Mouse (Mus musculus): ENCODE measurements at regions not wholly inside any gene's neighbourhood (a gene's known extent, or its start where the extent isn't known, plus 50 kb on each side); places are given as distances from the start of the nearest gene placed in this dataset.
A peak's percentile ranks its signal among the peaks of the same experiment; 100 is the strongest.

DNA sequence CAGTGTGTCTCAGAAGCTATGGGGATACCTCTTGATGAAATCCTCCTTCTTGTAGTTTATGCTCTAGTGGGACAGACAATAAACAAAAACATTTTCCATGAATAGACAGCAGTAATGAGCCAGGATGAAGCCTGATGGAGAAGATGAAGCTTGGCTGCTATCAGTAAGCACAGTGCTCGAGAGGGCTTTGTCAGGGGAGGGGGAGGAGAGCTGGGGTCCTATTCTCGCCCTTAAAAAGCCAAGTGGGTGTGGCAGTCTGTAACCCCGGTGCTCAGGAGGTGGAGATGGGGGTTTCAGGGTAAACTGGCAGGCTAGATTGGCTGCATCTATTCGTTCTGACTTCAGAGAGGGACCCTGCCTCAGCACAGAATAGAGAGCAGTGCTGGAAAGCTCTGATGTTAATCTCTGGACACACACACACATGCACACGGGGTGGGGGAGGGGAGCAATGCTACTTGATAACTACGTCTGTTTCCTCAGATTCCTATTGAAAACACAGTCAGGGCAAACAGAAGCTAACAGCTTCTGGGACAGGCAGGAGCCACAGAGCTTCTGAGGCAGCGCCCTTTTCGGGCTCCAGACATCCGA lies 118.4 kb downstream of the Nufip1 start:
- Histone ChIP-seq H3K36me3 (replicated peaks; ENCODE audit: control insufficient read depth, insufficient read depth, low read depth, low read length) (no peaks in the 10 kb centered on the region), H3K4me3 (ENCODE audit: low read depth, low read length) (no peak overlapping the region), H3K9me3 (replicated peaks; ENCODE audit: control insufficient read depth, low read length) (no peaks in the 10 kb centered on the region), H3K27me3 (ENCODE audit: control insufficient read depth, insufficient read depth, low read length) (no peaks in the 10 kb centered on the region), H3K27ac (replicated peaks; ENCODE audit: low read depth, low read length) (no peak overlapping the region), H3K4me1 (ENCODE audit: control insufficient read depth, insufficient read depth, low read length) (no peaks in the 10 kb centered on the region; the same call in 1 of the 2 replicates), H3K4me2 (ENCODE audit: low read depth, low read length) (no peak overlapping the region), H3K9ac (replicated peaks; ENCODE audit: low read length) (no peak overlapping the region)
- ATAC-seq (replicated peaks; ENCODE audit: insufficient number of reproducible peaks, low FRiP score, low TSS enrichment, low read depth) (no peak), DNase-seq (ENCODE audit: low spot score) (peak; percentile 35)
- 59% methylated on average over 9 of the region's 9 CpGs for WGBS

DNA sequence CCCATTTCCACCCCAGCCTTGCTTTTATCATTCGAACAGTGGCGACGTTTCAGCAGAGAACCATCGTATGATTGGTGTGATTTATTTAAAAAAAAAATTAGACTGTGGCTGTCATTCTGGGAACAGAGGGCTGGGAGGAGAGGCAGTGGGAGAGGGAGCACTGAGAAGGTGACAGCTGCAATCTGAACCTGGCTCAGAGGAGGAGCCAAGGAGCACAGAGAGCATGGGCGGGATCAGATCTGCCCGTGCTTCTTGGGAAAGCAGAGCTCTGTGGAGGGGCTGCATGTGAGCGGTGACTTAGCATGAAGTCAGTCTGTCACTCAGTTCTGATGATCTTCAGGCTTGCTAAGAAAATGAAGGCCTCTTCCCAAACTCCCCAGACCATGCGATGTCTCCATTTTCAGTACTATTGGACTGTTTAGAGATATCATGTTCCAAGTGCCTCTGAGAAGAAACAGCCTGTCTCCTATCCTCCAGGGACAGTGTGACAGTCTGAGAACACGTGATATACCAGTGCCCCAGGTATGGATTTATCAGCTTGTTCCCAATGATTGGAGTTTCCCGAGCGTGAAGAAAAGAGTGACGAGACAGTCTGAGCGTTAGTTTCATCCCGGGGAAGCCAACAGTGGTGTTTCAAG lies 129.3 kb downstream of the Nufip1 start:
- no peaks in the 10 kb centered on the region; the same call in 1 of the 2 replicates for H3K4me1 ChIP-seq (ENCODE audit: control insufficient read depth, insufficient read depth, low read length)
- ATAC-seq (replicated peaks; ENCODE audit: insufficient number of reproducible peaks, low FRiP score, low TSS enrichment, low read depth) (no peak), DNase-seq (ENCODE audit: low spot score) (no peak)
- H3K9me3 ChIP-seq (replicated peaks; ENCODE audit: control insufficient read depth, low read length) = no peaks in the 10 kb centered on the region
- 77% methylated on average over 14 of the region's 14 CpGs for WGBS
- H3K27me3 ChIP-seq (ENCODE audit: control insufficient read depth, insufficient read depth, low read length) = no peaks in the 10 kb centered on the region
- no peaks in the 10 kb centered on the region for H3K36me3 ChIP-seq (replicated peaks; ENCODE audit: control insufficient read depth, insufficient read depth, low read depth, low read length)
- H3K4me2 ChIP-seq (ENCODE audit: low read depth, low read length) = no peak overlapping the region
- no peak overlapping the region for H3K9ac ChIP-seq (replicated peaks; ENCODE audit: low read length)
- H3K27ac ChIP-seq (replicated peaks; ENCODE audit: low read depth, low read length) = no peak overlapping the region
- H3K4me3 ChIP-seq (ENCODE audit: low read depth, low read length) = no peak overlapping the region

DNA sequence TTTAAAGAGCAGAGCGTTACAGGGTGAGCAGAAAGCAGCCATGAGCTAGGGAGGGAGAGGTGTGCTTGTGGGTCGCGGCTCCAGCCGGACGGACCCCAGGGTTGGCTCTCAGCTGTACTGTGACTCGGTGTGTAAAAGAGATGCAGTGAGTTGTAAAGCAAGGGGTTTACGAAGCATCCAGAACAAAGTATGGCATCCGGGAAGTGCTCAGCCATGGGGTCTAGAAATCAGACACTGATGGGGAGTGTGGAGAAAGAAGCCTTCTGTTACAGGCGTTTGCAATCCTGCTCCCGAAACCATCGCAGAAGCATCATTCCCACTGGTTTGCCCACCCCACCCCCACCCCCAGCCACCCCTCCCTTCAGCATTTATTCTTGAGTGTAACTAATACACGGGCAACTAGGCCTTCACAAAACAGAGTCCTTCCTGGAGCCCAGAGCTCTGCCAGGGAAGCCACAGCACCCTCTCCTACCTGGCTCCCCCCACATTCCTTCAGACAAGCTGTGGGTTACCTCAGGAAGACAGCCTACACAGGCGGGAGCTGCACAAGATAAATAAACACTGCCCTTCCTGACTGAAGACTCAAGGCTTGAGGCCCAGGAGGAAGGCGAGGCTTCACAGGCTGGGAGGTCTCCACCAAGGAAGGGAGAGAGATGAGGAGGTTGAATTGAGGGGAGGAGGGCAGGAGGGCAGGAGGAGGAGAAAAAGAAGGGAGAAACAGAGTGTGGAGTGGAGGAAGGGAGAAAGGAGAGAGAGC lies 133.1 kb downstream of the Nufip1 start:
- H3K4me1 ChIP-seq (ENCODE audit: control insufficient read depth, insufficient read depth, low read length) = no peaks in the 10 kb centered on the region; the same call in 1 of the 2 replicates
- H3K4me3 ChIP-seq (ENCODE audit: low read depth, low read length) = no peak overlapping the region
- no peaks in the 10 kb centered on the region for H3K27me3 ChIP-seq (ENCODE audit: control insufficient read depth, insufficient read depth, low read length)
- no peaks in the 10 kb centered on the region for H3K36me3 ChIP-seq (replicated peaks; ENCODE audit: control insufficient read depth, insufficient read depth, low read depth, low read length)
- DNase-seq (ENCODE audit: low spot score) (no peak), ATAC-seq (replicated peaks; ENCODE audit: insufficient number of reproducible peaks, low FRiP score, low TSS enrichment, low read depth) (peak; percentile 51; the same call in 1 of the 2 replicates)
- no peaks in the 10 kb centered on the region for H3K9me3 ChIP-seq (replicated peaks; ENCODE audit: control insufficient read depth, low read length)
- H3K4me2 ChIP-seq (ENCODE audit: low read depth, low read length) = no peak overlapping the region
- 55% methylated on average over 14 of the region's 14 CpGs for WGBS
- peak overlapping the region; percentile 56 for H3K27ac ChIP-seq (replicated peaks; ENCODE audit: low read depth, low read length)
- H3K9ac ChIP-seq (replicated peaks; ENCODE audit: low read length) = peak overlapping the region; percentile 34; the same call in 1 of the 2 replicates

DNA sequence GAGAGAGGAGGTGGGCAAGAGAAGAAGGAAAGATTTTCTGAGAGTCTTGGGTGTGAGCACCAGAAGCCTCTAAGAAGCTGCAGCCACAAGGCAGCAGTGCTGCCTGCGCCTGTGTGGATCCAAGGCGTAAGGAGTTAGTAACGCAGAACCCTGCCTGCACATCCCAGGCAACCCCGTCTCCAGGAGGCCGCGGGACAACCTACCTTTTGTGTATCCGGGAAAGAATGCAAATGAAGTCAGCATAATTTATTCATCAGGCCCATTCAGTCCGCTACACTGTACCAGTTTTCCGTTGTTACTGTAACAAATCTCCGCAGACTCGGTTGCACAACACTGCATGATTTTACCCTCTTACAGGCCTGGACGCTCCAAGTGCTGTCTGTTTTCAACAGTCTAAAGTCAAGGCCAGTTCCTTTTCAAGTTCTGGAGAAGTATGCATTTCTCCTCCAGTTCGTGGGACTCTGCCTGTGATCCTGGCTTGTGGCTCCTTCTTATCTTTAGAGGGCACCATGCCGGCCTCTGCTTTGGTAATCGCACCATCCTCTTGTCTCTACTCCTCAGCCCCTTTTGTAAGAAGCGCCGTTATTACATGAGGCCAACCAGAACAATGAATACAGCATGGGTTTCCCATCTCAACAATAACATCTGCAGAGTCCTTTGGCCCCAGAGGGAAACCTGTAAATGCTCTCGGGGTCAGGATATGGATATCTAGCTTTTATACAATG lies 133.8 kb downstream of the Nufip1 start:
- Histone ChIP-seq H3K4me3 (ENCODE audit: low read depth, low read length) (no peak overlapping the region), H3K4me1 (ENCODE audit: control insufficient read depth, insufficient read depth, low read length) (no peaks in the 10 kb centered on the region; the same call in 1 of the 2 replicates), H3K9me3 (replicated peaks; ENCODE audit: control insufficient read depth, low read length) (no peaks in the 10 kb centered on the region), H3K36me3 (replicated peaks; ENCODE audit: control insufficient read depth, insufficient read depth, low read depth, low read length) (no peaks in the 10 kb centered on the region), H3K27me3 (ENCODE audit: control insufficient read depth, insufficient read depth, low read length) (no peaks in the 10 kb centered on the region), H3K27ac (replicated peaks; ENCODE audit: low read depth, low read length) (peak overlapping the region; percentile 56), H3K9ac (replicated peaks; ENCODE audit: low read length) (peak overlapping the region; percentile 34; the same call in 1 of the 2 replicates), H3K4me2 (ENCODE audit: low read depth, low read length) (no peak overlapping the region)
- 30% methylated on average over 18 of the region's 18 CpGs for WGBS
- no peak for DNase-seq (ENCODE audit: low spot score)
- ATAC-seq (replicated peaks; ENCODE audit: insufficient number of reproducible peaks, low FRiP score, low TSS enrichment, low read depth) = peak; percentile 57; the same call in 1 of the 2 replicates

DNA sequence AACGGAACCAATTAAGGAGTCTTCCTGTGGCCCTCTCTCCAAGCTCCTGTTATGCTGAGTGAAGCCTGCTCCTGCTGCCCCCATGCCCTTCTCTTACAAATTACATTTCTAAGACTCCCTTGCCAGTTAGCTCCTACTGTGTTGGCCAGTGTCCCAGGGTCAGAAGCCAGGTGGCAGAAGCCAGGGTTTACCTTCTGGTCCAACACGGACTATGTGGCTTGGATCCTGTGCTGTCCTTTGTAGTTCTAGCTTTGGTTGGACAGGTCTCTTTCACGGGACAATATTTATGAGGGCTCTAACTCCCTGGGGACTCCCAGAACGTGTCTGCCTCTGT lies 134.3 kb downstream of the Nufip1 start:
- H3K9ac ChIP-seq (replicated peaks; ENCODE audit: low read length) = no peak overlapping the region
- H3K4me3 ChIP-seq (ENCODE audit: low read depth, low read length) = no peak overlapping the region
- WGBS = 56% methylated on average over 4 of the region's 4 CpGs
- no peaks in the 10 kb centered on the region for H3K27me3 ChIP-seq (ENCODE audit: control insufficient read depth, insufficient read depth, low read length)
- H3K4me1 ChIP-seq (ENCODE audit: control insufficient read depth, insufficient read depth, low read length) = no peaks in the 10 kb centered on the region; the same call in 1 of the 2 replicates
- no peaks in the 10 kb centered on the region for H3K36me3 ChIP-seq (replicated peaks; ENCODE audit: control insufficient read depth, insufficient read depth, low read depth, low read length)
- DNase-seq (ENCODE audit: low spot score) = no peak
- H3K4me2 ChIP-seq (ENCODE audit: low read depth, low read length) = no peak overlapping the region
- no peak overlapping the region for H3K27ac ChIP-seq (replicated peaks; ENCODE audit: low read depth, low read length)
- no peak for ATAC-seq (replicated peaks; ENCODE audit: insufficient number of reproducible peaks, low FRiP score, low TSS enrichment, low read depth)
- no peaks in the 10 kb centered on the region for H3K9me3 ChIP-seq (replicated peaks; ENCODE audit: control insufficient read depth, low read length)

DNA sequence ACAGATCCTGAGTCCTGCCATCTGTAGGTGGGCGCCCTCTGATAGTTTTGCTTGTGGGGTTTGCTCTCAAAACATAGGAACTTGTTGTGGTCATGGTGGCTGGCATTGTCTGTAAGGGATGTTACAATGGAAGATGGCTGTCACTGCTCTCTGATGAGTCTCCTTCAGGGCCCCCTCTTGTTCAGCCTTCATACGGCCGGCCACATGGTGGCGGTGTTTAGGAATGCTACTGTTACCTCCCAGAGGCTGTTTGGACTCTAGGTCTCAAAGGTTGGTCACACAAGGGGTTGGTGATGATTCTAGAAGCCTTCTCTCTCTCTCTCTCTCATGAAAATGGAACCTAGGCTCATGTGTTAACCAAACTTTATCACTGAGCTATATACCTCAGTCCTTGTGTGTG lies 137.0 kb downstream of the Nufip1 start:
- no peak overlapping the region for H3K4me3 ChIP-seq (ENCODE audit: low read depth, low read length)
- no peak overlapping the region for H3K4me2 ChIP-seq (ENCODE audit: low read depth, low read length)
- no peak overlapping the region for H3K27ac ChIP-seq (replicated peaks; ENCODE audit: low read depth, low read length)
- ATAC-seq (replicated peaks; ENCODE audit: insufficient number of reproducible peaks, low FRiP score, low TSS enrichment, low read depth) = no peak
- no peak overlapping the region for H3K9ac ChIP-seq (replicated peaks; ENCODE audit: low read length)
- WGBS = 84% methylated on average over 4 of the region's 4 CpGs
- H3K4me1 ChIP-seq (ENCODE audit: control insufficient read depth, insufficient read depth, low read length) = no peaks in the 10 kb centered on the region; the same call in 1 of the 2 replicates
- H3K36me3 ChIP-seq (replicated peaks; ENCODE audit: control insufficient read depth, insufficient read depth, low read depth, low read length) = no peaks in the 10 kb centered on the region
- no peaks in the 10 kb centered on the region for H3K9me3 ChIP-seq (replicated peaks; ENCODE audit: control insufficient read depth, low read length)
- DNase-seq (ENCODE audit: low spot score) = no peak
- no peaks in the 10 kb centered on the region for H3K27me3 ChIP-seq (ENCODE audit: control insufficient read depth, insufficient read depth, low read length)

DNA sequence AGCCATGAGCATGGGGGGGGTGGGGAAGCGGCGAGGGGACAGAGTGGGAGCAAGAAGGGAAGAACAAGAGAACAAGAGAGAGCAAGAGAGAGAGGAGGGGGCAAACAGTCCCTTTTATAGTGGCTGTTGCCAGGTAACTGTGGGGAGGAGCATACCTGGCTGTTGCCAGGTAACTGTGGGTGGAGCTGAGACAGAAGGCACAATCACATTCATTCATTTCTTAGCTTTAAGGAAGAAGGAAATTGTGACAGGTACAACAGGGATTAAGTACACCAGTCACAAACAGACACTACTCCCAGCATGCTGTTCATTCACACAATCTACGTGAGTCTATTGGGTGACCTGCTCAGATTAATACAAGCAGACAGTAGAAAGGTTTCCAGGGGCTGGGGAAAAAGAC lies 143.2 kb downstream of the Nufip1 start:
- no peak overlapping the region for H3K27ac ChIP-seq (replicated peaks; ENCODE audit: low read depth, low read length)
- H3K9me3 ChIP-seq (replicated peaks; ENCODE audit: control insufficient read depth, low read length) = no peaks in the 10 kb centered on the region
- no peak overlapping the region for H3K9ac ChIP-seq (replicated peaks; ENCODE audit: low read length)
- 73% methylated on average over 3 of the region's 3 CpGs for WGBS
- H3K36me3 ChIP-seq (replicated peaks; ENCODE audit: control insufficient read depth, insufficient read depth, low read depth, low read length) = no peaks in the 10 kb centered on the region
- H3K4me3 ChIP-seq (ENCODE audit: low read depth, low read length) = no peak overlapping the region
- no peak for ATAC-seq (replicated peaks; ENCODE audit: insufficient number of reproducible peaks, low FRiP score, low TSS enrichment, low read depth)
- H3K4me1 ChIP-seq (ENCODE audit: control insufficient read depth, insufficient read depth, low read length) = no peaks in the 10 kb centered on the region
- no peaks in the 10 kb centered on the region for H3K27me3 ChIP-seq (ENCODE audit: control insufficient read depth, insufficient read depth, low read length)
- H3K4me2 ChIP-seq (ENCODE audit: low read depth, low read length) = no peak overlapping the region
- DNase-seq (ENCODE audit: low spot score) = no peak

Measured in embryonic facial prominence, embryonic 11.5 days (tissue).